ENCODE assay signal across 10 mouse cellular contexts in genomic region chr2:136050793-136051615, GRCm38 (mm10). TPM values are rescaled to one million over a fixed set of nuclear protein-coding genes. Genes with fewer than 3 reads are reported as not detected.
A peak's percentile ranks its signal among the peaks of the same experiment; 100 is the strongest.
DNase-seq lines count a peak whose midpoint lies in the region; ATAC-seq and TF ChIP-seq lines count a peak whose summit lies in the region.
"Had no signal": no experiment of that assay in that cellular context is flagged by ENCODE, and none has a peak within 500 bp of the region (broad histone marks: within the 10 kb centered on the region; RNA-seq: fewer than 3 reads in every experiment).

No protein-coding gene starts in this region.

- TF ChIP-seq POLR2A in kidney, adult 2 months (IDR thresholded peaks at IDR 0.05; ENCODE audit: low read depth, low read length) = no peak
- no peak for TF ChIP-seq POLR2A in limb, embryonic 14.5 days (IDR thresholded peaks at IDR 0.05; ENCODE audit: borderline replicate concordance, extremely low read depth, insufficient read depth, insufficient read length)

- no peaks in the 10 kb centered on the region for H3K36me3 ChIP-seq in kidney, embryonic 14.5 days (ENCODE audit: control insufficient read depth, insufficient read depth, low read length)
- H3K36me3 ChIP-seq in kidney, adult 2 months (ENCODE audit: control insufficient read depth, insufficient read depth, low read length) = no peaks in the 10 kb centered on the region
- no peaks in the 10 kb centered on the region for H3K36me3 ChIP-seq in forebrain, embryonic 12.5 days (replicated peaks)
- no peaks in the 10 kb centered on the region for H3K36me3 ChIP-seq in limb, embryonic 14.5 days (ENCODE audit: control insufficient read depth, insufficient read depth, low read length)

- ATAC-seq in kidney, embryonic 14.5 days (ENCODE audit: low FRiP score, low TSS enrichment) = peak; percentile 96
- ATAC-seq in forebrain, embryonic 12.5 days (ENCODE audit: low FRiP score) = peak; percentile 27
- no peak for ATAC-seq in limb, embryonic 14.5 days (ENCODE audit: low FRiP score, low read depth)
- no peak for ATAC-seq in megakaryocyte, adult 5-6 weeks (ENCODE audit: poor library complexity, severe bottlenecking)
- ATAC-seq in monocyte, adult 5-6 weeks (replicated peaks; ENCODE audit: insufficient number of reproducible peaks, low FRiP score, low TSS enrichment, poor library complexity, severe bottlenecking) = no peak
- ATAC-seq: Patski had no signal

- no peaks in the 10 kb centered on the region for H3K9me3 ChIP-seq in kidney, embryonic 14.5 days (ENCODE audit: control insufficient read depth, low read length)
- H3K9me3 ChIP-seq in forebrain, embryonic 12.5 days = no peaks in the 10 kb centered on the region
- no peaks in the 10 kb centered on the region for H3K9me3 ChIP-seq in limb, embryonic 14.5 days (ENCODE audit: control insufficient read depth, low read length)

- H3K4me1 ChIP-seq in kidney, embryonic 14.5 days (ENCODE audit: control insufficient read depth, insufficient read depth, low read length) = no peaks in the 10 kb centered on the region
- no peaks in the 10 kb centered on the region for H3K4me1 ChIP-seq in kidney, adult 2 months (ENCODE audit: control insufficient read depth, insufficient read depth, low read length)
- H3K4me1 ChIP-seq in forebrain, embryonic 12.5 days = peaks cover 13% of the 10 kb centered on the region
- H3K4me1 ChIP-seq in limb, embryonic 14.5 days (ENCODE audit: control insufficient read depth, insufficient read depth, low read length) = peaks cover 8% of the 10 kb centered on the region

- no peak overlapping the region for H3K9ac ChIP-seq in kidney, embryonic 14.5 days (ENCODE audit: low read depth, low read length)
- no peak overlapping the region for H3K9ac ChIP-seq in forebrain, embryonic 12.5 days
- H3K9ac ChIP-seq in limb, embryonic 14.5 days (ENCODE audit: low read depth, low read length, severe bottlenecking) = 0 out of 2 replicates have a peak overlapping the region, but pooled peaks have one; percentile 34

- 0 out of 2 replicates have a peak, but pooled peaks cover 2% of the 10 kb centered on the region for H3K27me3 ChIP-seq in kidney, embryonic 14.5 days (ENCODE audit: control insufficient read depth, insufficient read depth, low read length)
- no peaks in the 10 kb centered on the region; the same call in 1 of the 2 replicates for H3K27me3 ChIP-seq in kidney, adult 2 months (replicated peaks; ENCODE audit: control insufficient read depth, insufficient read depth, low read length)
- peaks cover 19% of the 10 kb centered on the region for H3K27me3 ChIP-seq in forebrain, embryonic 12.5 days
- H3K27me3 ChIP-seq in limb, embryonic 14.5 days (ENCODE audit: control insufficient read depth, insufficient read depth, low read length) = peaks cover 11% of the 10 kb centered on the region; the same call in 1 of the 2 replicates

- H3K4me3 ChIP-seq in kidney, embryonic 14.5 days (ENCODE audit: low read length) = peak overlapping the region; percentile 30
- H3K4me3 ChIP-seq in kidney, adult 2 months (ENCODE audit: insufficient read depth, low read depth, low read length) = no peak overlapping the region
- peak overlapping the region; percentile 22 for H3K4me3 ChIP-seq in forebrain, embryonic 12.5 days (replicated peaks)
- peak overlapping the region; percentile 22 for H3K4me3 ChIP-seq in limb, embryonic 14.5 days (replicated peaks; ENCODE audit: low read length)

- H3K27ac ChIP-seq in kidney, embryonic 14.5 days (ENCODE audit: low read depth, low read length) = peak overlapping the region; percentile 69
- no peak overlapping the region for H3K27ac ChIP-seq in kidney, adult 2 months (ENCODE audit: insufficient read depth, low read depth, low read length)
- H3K27ac ChIP-seq in forebrain, embryonic 12.5 days = no peak overlapping the region
- H3K27ac ChIP-seq in limb, embryonic 14.5 days (replicated peaks; ENCODE audit: low read depth, low read length) = no peak overlapping the region

- peak overlapping the region; percentile 54 for H3K4me2 ChIP-seq in kidney, embryonic 14.5 days (replicated peaks; ENCODE audit: low read depth, low read length)
- H3K4me2 ChIP-seq in forebrain, embryonic 12.5 days = peak overlapping the region; percentile 48
- H3K4me2 ChIP-seq in limb, embryonic 14.5 days (replicated peaks; ENCODE audit: low read depth, low read length, severe bottlenecking) = peak overlapping the region; percentile 48

- WGBS in kidney, embryonic 14.5 days = 7% methylated on average over 27 of the region's 27 CpGs
- 9% methylated on average over 27 of the region's 27 CpGs for WGBS in kidney, adult 2 months
- WGBS in forebrain, embryonic 12.5 days = 15% methylated on average over 27 of the region's 27 CpGs
- 12% methylated on average over 27 of the region's 27 CpGs for WGBS in limb, embryonic 14.5 days

- TF ChIP-seq CTCF in kidney, adult 2 months (conservative IDR thresholded peaks at IDR 0.05; ENCODE audit: insufficient read depth, insufficient read length, low read depth, low read length) = no peak

- no peak for DNase-seq in kidney, adult 2 months
- DNase-seq in cerebellum, adult 11-12 months = peak; percentile 39
- DNase-seq in limb, embryonic 14.5 days (ENCODE audit: low spot score) = no peak
- DNase-seq in heart, postnatal 25 days (ENCODE audit: low spot score) = no peak

- intact Hi-C loops in heart, postnatal 25 days (cut with DNase I) = no loop called here

RNA-seq across cellular contexts. Expression of gene Lamp5, which starts 1.0 kb away (rescaled TPM):
- polyA plus RNA-seq in kidney, embryonic 14.5 days (2014; fragmentation: Nextera tagmentation; extraction: Ambion mirVana) = 5.5 and 5.7 TPM in 2 replicates
- not detected in 2 replicates for polyA plus RNA-seq in kidney, adult 2 months (2012; rRNA removed)
- polyA plus RNA-seq in forebrain, embryonic 12.5 days (2016; fragmentation: Nextera tagmentation; extraction: Ambion mirVana) = 3.7 and 4.3 TPM in 2 replicates
- 1.4 and 1.5 TPM in 2 replicates for polyA plus RNA-seq in limb, embryonic 14.5 days (2012; rRNA removed)
- polyA plus RNA-seq in limb, embryonic 14.5 days (2014; fragmentation: Nextera tagmentation; extraction: Ambion mirVana) = 0.32 and 0.89 TPM in 2 replicates
- total RNA-seq in megakaryocyte, adult 5-6 weeks (2015) = not detected in 2 replicates
- not detected in 2 replicates for total RNA-seq in megakaryocyte, adult 5-6 weeks (2017)
- not detected in 3 replicates for total RNA-seq in monocyte, adult 5-6 weeks (2017)
- not detected for total RNA-seq in heart, postnatal 25 days (2021)
- polyA plus RNA-seq: Patski; small intestine, adult 2 months had no signal

Comparison
In these comparisons a context has a peak if more than half of its experiments do, and no peak if none do; other contexts are left out.
1. ATAC-seq: peak in kidney, embryonic 14.5 days (single experiment) and forebrain, embryonic 12.5 days (single experiment); none in limb, embryonic 14.5 days (single experiment), megakaryocyte, adult 5-6 weeks (single experiment) and monocyte, adult 5-6 weeks (single experiment).
2. Peak in every context shown above with its lines, with median percentiles within 50 percentile points of each other: H3K4me2 ChIP-seq.